Mouse (Mus musculus): Measurements from ENCODE around the gene Id3.

DNA sequence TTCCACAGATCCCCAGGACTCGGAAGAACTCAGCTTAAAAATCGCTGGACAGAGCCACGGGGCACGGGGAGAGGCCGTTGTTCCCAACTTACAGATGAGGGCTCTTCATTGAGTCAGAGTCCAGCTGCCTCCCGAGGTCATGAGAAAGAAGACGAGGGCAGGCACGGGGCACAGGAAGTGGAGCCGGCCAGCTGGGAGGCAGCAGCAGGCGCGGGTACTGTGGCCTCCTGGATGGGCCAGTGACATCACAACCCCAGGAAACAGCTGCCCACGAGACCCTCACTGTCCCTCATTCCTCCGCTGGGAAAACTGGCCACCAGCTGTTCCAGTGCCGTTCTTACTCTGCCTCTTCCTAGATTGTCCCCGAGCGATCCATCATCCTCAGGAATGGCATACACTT, 23.3 kb upstream of the Id3 start:
- TF ChIP-seq EP300 (IDR thresholded peaks at IDR 0.05; ENCODE audit: low read length) (no peak), CTCF (conservative IDR thresholded peaks at IDR 0.05 in 1 of 2, IDR thresholded peaks at IDR 0.05 in 1 of 2; ENCODE audit: low read depth in 2 of 2, low read length in 2 of 2) (no peak), USF1 (IDR thresholded peaks at IDR 0.05; ENCODE audit: low read depth, low read length) (no peak), RCOR1 (conservative IDR thresholded peaks at IDR 0.05; ENCODE audit: low read depth, low read length) (no peak), HCFC1 (IDR thresholded peaks at IDR 0.05; ENCODE audit: low read depth, low read length) (no peak), ZMIZ1 (IDR thresholded peaks at IDR 0.05; ENCODE audit: low read depth, low read length) (no peak), NELFE (IDR thresholded peaks at IDR 0.05; ENCODE audit: low read depth, low read length) (no peak), POLR2A (IDR thresholded peaks at IDR 0.05; ENCODE audit: low read depth, low read length) (no peak), E2F4 (IDR thresholded peaks at IDR 0.05; ENCODE audit: insufficient replicate concordance, low read depth, low read length) (no peak), RAD21 (IDR thresholded peaks at IDR 0.05; ENCODE audit: low read depth, low read length) (no peak)

Measured in CH12.LX (cell line).